Mouse (Mus musculus): Measurements from ENCODE around the gene Tas2r114. TPM values are rescaled to one million over a fixed set of nuclear protein-coding genes. Genes with fewer than 3 reads are reported as not detected.

Tas2r114 gene
- not detected for total RNA-seq (2023)

DNA sequence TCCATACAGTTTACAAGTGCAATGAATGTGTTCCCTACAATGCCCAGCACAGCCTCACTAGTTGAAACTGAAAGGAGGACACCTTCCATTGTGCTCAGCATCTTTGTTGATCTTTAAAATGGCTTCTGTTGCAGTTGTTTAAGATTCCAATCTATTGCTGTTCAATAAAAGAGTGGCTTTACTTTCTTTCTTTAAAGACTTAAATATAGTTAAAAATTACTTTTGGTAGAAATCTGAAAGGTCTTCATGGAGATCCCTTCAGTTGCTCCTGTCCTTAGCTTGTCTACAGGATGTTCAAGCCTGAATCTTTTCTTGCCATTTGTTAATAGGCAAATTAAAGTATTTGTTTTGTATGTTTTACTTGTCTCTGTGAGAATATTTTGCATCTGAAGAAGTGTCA lies at the start of gene Tas2r114:
Tas2r114 (minus strand) TSS at position 101 of the 400 bp plus-strand sequence.

DNA sequence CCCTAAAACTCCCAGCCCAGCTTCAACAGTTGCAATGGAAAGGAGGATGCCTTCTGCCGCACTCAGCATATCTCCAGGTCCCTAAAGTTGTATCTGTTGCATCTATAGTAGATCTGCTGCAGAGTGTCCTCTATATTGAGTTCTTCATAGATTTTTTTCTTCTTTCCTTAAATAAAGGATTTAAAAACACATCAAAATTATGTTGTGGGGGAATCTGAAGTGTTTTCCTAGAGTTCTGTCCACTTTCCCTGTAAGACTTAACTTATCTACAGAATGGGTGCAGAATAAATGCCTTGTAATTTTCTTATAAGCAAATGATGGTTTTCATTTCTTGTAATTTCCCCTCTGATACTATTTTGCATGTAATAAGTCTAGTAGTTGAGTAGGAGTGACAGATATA lies 2.5 kb downstream of the Tas2r114 start, which contains the start of gene Tas2r105:
Tas2r105 (minus strand) TSS at position 101 of the 400 bp plus-strand sequence.

DNA sequence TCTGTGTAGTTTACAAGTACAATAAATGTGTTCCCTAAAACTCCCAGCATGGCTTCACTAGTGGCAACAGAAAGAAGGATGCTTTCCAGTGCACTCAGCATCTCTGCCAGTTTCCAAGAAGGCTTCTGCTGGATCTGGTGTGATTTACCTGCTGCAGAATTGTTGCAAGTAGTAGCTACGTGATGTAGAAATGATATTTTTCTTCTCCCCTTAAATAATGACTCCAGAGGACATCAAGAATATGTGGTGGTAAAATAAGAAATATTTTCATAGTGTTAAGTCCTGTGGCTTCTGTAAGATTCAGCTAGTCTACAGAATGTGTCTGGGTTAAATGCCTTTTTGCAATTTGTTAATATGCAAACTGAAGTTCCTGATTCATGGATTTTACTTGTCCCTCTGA lies 4.2 kb downstream of the Tas2r114 start, which contains the start of gene Tas2r104:
Tas2r104 (minus strand) TSS at position 101 of the 400 bp plus-strand sequence.

DNA sequence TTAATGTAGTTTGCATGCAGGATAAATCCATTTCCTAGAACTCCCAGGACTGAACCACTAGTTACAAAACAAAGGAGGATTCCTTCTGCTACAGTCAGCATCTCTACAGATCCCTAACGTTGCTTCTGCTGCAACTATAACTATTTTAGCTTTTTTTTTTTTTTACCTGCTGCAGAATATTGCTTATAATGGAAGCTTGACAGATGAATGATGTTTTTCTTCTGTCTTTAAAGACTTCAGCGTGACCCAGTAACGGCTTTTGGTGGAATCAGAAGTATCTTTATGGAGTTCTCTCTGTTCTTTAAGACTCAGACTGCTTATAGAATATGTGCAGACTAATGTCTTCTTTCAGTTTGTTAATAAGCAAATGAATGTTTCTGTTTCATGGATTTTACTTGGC lies 11.1 kb downstream of the Tas2r114 start, which contains the start of gene Tas2r106:
Tas2r106 (minus strand) TSS at position 101 of the 400 bp plus-strand sequence.

DNA sequence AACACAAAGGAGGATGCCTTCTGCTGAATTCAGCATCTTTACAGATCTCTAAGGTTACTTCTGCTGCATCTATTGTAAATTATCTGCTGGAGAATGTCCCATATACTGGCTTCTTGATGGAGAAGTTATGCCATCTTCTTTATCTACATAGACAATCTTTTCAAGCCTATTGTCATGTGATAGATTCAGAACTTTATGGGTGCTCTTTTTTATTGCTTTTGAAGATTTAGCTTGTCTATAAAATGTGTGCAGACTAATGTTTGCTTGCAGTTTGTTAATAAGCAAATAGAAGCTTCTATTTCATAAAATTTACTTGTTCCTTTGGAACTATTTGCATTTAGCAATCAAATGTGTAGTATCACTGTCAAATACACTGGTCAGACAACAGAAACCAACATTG lies 29.8 kb downstream of the Tas2r114 start, which contains the start of gene Tas2r107:
Tas2r107 (minus strand) TSS at position 101 of the 400 bp plus-strand sequence.

Other genes with a start within 250 kb of the Tas2r114 start
- not detected for gene 5430401F13Rik, start 203.7 kb downstream of the Tas2r114 start, total RNA-seq (2023)
- gene Gm6619, start 203.7 kb downstream of the Tas2r114 start, total RNA-seq (2023) = not detected
- gene Tas2r130, start 59.2 kb downstream of the Tas2r114 start, total RNA-seq (2023) = not detected
- gene Tas2r107, start 29.9 kb downstream of the Tas2r114 start, total RNA-seq (2023) = not detected
- gene Tas2r106, start 11.2 kb downstream of the Tas2r114 start, total RNA-seq (2023) = not detected
- gene Tas2r104, start 4.3 kb downstream of the Tas2r114 start, total RNA-seq (2023) = not detected
- gene Tas2r105, start 2.6 kb downstream of the Tas2r114 start, total RNA-seq (2023) = not detected